Mouse (Mus musculus): Measurements from ENCODE around the gene Fntb.
"Not testable (repeated sequence)": the region's sequence is repeated elsewhere in the genome, so short reads cannot be mapped to it uniquely, and the experiment has no call there.

Gene Fntb

DNA sequence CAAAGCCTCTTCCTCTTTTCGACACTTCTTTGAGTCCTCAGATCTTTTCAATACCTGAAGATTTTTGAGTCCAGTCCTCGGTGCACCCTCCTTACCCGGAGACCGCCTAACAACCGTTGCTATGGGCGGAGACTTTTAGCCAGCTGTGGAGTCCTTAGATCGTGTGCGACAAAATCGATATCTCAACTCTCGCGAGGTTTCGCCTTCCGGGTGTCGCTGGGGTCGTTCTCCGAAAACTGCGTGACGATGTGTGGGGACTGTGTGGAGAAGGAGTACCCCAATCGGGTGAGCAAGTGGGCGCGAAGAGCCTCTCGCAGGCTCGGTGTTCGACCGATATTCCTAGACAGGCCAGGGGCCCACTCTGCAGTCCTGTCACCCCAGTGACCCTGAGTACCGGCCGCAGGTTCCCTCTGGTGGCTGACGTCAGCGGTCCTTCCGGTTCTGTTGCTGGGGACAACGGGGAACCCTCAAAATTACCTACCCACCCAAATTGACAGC is at the start of gene Fntb, which contains the start of gene Churc1:
Gene Fntb, plus strand, starts transcription at position 236 of the 498 bp plus-strand sequence.
Gene Churc1, plus strand, starts transcription at position 185 of the 498 bp plus-strand sequence.
- peak; percentile 93 for DNase-seq (ENCODE audit: extremely low spot score)

DNA sequence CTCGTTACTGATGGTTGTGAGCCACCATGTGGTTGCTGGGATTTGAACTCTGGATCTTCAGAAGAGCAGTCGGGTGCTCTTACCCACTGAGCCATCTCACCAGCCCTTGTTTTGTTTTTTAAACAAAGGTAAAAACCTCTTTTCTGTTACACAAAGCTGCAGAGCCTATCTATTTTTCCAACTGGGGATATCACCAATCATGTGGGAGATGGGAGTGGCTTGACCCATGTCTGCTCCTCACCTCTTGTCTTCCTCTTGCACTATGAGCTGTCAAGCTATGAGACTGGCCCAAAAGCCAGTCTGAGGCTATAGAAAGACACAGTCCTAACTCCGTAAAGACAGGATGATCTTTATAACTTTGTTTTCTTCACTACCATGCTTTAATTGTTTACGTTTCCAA is 47.0 kb upstream of the Fntb start:
- DNase-seq (ENCODE audit: extremely low spot score), result no peak

DNA sequence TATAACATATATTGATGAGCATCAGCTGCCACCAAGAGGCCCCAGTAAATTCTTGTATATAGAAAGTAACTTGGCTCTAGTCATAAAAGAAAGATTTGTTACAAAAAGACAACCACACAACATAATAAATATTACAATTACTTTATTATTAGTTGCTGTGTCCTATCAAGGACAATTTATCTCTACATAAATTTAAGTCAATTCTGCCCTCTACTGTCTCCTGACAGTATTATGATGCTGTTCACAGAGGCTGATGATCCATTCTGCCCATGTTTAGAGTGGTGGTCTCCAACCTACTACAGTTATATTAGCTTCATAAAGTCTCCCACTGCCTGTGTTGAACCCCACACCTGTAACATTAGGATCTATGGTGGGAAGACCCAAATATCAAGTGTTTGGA is 44.8 kb upstream of the Fntb start:
- no peak for DNase-seq (ENCODE audit: extremely low spot score)

DNA sequence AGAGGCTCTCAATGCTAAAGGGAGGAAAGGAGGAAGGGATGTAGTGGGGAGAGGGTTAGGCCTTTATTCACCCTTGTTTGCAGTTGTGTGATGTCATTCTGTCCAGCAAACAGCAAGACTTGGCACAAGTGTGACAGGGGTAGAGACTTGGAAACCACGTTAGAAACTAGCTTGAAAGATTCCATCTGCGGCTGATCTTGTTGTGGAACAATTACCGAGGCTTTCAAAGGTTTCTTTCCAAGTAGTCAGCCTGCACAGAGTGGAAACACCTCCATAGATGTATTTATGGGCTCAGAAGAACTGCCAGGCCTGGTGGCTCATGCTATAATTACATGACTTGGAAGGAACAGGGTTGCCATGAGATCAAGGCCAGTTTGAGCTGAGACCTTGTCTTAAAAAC is 43.4 kb upstream of the Fntb start:
- DNase-seq (ENCODE audit: extremely low spot score), result no peak

DNA sequence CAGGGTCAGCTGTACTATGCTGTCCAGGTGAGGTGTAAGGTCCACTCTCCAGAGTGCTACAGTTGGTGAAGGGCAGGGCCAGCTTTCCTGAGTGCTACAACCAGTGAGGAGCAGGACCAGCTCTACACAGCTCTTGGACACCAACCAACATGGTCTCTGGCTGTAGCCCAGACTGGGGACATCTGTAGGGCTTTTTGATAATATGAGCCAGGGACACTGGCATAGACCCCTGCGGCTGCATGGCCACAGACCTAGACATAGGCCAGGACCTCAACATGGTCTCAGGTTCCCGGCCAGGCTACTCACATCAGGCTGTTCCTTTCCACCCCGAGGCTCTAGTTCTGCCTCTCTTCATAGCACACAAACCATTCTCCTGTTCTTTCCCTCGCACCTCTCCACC is 37.4 kb upstream of the Fntb start:
- DNase-seq (ENCODE audit: extremely low spot score), result no peak

DNA sequence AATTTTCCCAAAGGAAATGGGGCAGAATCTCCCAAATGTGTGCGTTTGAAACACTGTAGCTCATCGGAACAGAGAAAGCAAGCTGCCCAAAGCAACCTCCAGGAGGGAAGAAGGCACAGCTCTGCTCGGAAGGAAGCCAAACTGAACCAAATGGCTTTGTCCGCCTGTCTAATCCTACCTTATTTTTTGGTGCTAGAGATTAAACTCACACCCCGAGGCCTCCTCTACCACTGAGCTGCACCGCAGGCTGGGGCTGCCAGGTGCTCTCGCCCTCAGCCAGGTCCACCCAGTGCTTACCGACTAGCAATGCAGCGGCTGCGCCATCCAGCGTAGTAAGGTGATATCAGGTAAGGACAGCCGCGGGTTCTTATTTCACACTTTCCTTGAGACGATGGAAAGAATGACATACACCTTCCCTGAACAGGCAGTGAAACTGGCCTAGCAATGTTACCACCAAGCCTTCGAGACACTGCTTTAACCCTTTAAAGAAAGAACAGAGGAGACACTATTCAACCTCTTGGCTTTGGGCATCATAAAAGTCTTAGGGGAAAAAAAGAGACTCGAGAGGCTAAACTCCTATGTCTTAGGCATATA is 14.4 kb upstream of the Fntb start:
- DNase-seq (ENCODE audit: extremely low spot score), result no peak

DNA sequence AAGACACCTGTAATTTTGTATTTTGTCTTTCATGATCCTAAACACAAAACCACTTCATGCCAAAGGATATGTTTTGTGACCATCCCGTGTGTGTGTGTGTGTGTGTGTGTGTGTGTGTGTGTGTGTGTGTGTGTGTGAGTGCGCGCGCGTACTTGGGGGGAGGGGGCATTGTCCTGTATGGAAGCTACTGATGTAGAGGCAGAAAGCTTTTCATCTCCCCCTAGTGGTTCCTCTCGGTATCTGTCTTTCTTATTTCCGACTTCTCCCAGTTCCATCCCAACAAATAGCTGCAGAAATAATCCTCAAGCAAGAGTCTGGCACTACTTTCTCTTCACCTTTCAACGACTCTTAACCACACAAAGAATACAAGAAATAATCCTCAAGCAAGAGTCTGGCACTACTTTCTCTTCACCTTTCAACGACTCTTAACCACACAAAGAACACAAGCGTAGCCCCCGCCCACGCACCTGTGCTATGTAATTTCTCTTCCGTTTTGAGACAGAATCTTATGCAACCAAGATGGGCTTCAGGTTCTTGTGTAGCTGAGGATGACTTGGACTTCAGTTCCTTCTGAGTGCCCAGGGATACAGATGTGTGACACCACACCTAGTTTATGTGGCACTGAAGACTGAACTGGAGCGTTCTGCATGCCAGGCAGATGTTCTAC is 12.6 kb upstream of the Fntb start:
- DNase-seq (ENCODE audit: extremely low spot score), result peak; percentile 52

DNA sequence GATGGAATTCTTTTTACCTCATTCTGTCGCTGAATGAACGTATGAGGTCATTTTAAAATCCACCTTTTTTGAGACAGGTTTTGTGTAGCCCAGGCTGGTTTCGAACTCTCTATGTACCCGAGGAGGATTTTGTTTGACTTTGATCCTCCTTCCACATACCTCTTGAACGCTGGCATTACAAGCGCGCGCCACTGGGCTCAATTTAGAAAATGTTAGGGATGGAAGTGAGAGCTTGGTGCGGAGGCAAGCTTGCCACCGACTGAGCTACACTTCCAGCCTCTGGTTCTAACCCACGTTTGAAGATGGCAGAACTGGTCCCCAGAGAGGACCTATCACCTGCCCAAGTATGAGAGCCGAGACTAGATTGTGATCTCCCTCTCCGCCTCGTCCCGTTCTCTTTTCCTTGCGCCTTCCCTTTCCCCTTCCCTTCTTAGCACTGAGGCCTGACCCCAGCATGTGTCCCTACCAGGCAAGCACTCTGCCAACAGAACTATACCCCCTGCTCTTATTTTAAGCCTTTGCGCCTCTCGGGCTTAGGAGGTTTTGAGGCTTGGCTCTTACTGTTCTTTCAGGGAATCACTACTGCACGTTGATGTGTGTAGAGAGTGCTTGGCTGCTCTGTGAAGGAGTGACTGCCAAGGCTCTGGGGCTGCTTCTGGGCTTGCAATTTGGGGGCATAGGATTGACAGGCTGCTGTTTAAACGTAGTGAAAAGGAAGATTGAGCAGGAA is 677 bp downstream of the Fntb start:
- no peak for DNase-seq (ENCODE audit: extremely low spot score)

DNA sequence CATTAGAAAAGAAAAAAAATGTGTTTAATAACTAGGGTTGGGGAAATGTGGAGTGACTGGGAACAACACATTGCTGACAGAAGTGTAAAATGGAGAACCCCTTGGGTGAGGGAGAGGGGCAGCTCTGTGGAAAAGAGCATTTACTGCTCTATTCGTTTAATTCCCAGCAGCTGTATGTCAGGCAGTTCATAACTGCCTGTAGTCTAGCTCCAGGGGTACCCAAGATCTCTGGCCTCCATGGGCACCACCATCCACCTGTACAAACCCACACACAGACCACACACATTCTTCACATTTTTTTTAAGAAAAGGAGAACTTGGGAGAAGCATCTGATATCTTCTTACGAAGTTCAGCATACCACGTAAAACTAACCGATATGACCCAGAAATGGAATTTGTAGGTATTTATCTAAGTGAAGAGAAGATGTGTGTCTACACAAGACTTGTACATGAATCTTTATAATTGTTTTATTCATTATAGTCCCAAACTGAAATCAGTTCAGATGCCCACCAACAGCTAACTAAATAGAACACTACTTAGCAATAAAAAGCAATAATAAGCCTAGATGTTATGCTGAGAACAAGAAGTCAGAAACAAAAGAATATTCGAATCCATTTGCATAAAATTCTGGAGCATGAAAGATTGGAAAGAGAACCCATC is 5.6 kb downstream of the Fntb start:
- no peak for DNase-seq (ENCODE audit: extremely low spot score)

DNA sequence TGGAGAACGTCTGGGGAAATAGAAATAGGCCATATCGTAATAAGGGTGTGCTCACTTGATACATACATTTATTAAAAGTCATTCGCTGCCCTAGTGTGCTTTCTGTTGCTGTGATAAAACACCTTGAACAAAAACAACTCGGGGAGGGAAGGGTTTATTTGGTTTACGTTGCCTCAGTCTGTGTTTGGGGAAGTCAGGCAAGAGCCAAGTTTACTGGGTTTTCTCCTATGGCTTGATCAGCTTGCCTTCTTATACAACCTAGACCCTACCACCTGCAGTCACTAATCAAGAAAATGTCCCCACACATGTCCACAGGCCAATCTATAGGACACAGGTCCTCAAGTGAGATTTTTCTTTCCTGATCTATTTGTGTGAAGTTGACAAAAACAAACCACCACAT is 6.2 kb downstream of the Fntb start:
- no peak for DNase-seq (ENCODE audit: extremely low spot score)

DNA sequence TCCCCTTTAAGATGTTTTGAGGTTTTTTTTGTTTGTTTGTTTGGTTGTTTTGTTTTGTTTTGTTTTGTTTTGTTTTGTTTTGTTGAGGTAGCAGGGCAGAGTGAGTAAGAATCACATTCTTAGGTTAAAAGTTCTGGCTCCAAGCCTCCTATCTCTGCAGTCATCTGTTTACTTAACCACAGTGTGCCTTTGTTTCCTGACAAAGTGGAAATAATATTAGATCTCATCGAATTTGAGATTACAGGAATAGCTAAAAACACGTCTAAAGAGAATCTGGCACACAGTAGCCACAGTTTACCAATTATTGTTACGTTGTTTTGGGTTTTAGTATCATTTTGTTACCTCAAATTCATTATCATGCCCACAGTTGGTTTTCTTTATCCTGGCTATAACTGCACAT is 9.3 kb downstream of the Fntb start:
- no peak for DNase-seq (ENCODE audit: extremely low spot score)

DNA sequence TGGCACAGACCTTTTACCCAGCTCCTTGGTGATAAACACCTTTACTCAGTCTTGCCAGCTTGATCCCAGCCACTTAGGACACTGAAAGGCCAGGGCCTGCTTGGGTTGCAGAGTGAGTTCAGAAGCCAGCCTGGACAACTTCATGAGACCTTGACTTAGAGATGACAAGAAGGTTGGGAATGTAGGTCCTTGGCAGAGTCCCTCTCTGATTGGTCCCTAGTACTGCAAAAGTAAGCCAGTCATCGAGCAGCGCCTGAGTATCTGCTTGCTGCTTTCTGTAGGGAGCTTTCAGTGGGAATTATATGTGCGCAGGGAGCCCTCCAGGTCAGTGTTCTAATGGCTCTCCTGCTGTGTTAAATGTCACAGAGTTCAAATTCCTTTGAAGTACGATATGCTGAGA is 9.7 kb downstream of the Fntb start:
- DNase-seq (ENCODE audit: extremely low spot score), result no peak

DNA sequence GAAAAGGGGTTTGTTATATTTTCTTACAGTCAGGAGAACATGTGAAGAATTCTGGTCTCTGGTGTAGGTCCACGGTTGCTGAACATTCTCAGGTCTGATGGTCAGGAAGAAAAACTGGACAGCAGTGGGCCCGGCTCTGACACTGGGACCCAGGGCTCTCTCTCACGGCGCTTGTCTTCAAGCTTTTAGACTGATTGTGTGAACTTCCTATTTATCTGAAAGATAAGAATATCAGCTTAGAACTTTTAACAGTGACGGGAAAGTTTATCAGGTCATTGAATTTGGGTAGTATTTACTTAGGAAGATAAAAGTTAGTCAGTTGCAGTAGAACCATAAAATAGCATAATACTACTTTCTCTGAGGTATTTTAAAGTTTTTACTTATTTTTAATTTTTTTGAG is 11.5 kb downstream of the Fntb start:
- no peak for DNase-seq (ENCODE audit: extremely low spot score)

DNA sequence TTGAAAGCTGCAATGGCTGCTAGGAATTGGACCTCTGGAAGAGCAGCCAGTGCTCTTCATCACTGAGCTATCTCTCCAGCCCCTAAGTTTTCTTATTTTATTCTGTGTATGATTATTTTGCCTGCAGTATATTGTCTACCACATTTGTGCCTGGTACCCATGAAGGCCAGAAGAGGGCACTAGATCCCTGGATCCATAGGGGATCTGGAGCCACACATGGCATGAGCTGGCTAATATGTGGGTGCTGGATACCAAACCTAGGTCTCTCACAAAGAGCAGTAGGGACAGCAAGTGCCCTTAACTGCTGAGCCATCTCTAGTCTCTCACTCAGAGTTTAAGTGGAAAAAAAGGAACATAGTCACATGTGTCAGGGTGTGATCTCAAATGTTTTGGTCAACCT is 12.5 kb downstream of the Fntb start:
- DNase-seq (ENCODE audit: extremely low spot score), result no peak

DNA sequence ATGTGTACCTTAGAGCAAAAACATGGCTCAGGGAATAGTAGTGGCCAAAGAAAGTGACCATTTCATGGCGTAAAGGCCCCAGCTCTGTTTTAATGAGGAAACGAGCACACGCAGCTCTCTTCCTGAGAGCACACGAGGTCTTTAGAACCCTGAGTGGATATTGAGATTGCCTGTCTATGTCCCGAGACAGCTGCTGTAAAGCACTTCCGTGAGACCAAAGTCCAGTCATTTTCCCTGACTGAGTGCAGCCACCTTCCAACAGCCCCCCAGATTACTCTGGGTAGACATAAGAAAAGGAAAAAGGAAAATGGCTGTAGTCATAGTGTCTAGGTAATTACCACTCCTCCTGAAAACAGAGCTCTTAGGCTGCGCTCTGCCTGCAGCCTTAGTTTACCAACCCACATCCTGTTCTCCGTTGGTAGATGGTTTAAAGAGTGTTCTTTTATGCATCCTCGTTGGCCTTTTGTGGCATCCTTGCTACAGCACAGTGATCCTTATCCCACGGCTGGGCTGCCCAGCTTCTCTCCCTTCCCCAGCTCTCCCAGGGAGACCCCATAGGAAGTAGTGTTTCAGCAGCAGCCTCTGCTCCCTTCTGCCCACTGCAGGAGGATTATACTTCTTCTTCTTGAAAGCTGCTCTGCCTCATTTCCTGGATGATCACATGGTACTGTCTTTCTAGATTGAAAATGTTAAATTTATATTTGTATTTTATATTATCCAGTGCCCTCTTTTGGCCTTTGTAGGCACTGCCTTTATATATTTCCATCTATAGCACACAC is 13.1 kb downstream of the Fntb start:
- DNase-seq (ENCODE audit: extremely low spot score), result no peak

DNA sequence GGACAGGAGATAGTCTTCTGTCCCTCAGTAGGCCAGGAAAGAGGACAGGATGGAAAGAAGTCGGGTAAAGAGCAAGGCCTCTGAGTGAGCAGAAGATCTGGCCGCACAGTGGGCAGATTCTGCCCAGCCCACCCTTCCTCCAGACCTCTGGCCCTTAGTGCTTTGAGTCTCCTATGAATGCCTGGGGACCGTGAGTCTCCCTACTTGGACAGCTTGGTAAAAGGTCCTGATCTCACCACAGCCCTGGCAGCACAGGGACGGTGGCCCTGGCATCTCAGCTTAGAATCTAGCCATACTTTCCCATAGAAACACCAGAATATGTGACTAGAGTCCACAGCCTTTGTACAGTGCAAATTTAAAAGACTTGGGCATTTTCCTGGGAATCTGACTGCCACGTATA is 14.6 kb downstream of the Fntb start:
- no peak for DNase-seq (ENCODE audit: extremely low spot score)

DNA sequence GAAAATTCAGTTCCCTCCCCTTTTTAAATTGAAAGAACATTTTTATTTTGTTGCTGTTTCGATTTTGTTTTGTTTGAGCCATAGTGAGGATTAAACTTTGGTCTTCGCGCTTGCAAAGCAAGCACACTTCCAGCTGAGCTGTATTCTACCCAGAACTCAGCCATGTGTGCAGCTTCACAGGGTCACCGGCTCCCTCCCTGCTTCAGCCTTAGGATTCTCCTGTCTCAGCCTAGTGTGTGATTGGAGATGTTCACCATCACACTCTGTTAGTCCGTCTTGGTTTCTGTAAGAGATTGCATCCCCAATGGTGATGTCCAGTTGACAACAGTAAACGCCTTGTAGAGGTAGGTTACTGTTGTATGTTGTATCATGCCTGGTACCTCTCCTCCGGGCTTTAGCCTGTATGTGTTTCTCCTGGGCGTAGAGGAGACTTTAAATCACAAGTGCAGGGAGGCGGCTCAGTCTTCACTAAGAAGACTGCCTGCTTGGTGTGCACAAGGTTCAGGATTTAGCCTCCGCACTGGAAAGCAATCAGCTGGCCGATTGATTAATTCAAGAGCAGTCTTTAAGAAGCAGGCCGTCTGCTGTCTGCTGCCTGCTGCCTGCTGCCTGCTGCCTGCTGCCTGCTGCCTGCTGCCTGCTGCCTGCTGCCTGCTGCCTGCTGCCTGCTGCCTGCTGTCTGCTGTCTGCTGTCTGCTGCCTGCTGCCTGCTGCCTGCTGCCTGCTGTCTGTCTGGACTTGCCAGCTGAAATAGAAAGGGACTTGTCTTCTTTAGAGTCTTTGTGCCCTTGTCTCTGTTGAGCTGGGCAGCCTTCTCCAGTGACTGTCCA is 15.5 kb downstream of the Fntb start:
- DNase-seq (ENCODE audit: extremely low spot score), result no peak

DNA sequence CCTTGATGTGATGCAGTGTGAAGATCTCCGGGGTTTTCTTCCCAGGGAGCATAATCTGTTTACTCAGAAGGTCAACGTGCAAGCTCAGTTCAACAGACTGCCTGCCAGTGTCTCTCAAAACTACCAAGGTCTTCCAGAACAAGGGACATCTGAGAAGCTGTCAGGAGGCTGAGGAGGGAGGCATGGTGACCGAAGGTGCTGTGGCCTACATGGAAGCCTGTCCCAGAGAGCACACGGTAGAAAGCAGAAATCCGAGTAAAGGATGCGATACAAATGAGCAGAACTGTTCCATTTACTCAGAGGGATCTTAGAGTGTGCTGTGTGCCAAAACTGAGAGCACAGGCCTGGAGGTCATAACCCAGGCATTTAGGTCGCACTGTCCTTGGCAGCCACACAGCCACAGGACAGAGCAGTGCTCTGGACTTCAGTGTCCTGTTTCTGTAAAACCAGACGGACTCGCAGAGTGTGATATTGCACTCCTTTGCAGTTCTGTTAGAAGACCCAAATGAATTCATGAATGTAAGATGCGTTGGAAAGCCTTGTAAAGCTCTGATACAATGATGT is 18.7 kb downstream of the Fntb start:
- no peak for DNase-seq (ENCODE audit: extremely low spot score)

DNA sequence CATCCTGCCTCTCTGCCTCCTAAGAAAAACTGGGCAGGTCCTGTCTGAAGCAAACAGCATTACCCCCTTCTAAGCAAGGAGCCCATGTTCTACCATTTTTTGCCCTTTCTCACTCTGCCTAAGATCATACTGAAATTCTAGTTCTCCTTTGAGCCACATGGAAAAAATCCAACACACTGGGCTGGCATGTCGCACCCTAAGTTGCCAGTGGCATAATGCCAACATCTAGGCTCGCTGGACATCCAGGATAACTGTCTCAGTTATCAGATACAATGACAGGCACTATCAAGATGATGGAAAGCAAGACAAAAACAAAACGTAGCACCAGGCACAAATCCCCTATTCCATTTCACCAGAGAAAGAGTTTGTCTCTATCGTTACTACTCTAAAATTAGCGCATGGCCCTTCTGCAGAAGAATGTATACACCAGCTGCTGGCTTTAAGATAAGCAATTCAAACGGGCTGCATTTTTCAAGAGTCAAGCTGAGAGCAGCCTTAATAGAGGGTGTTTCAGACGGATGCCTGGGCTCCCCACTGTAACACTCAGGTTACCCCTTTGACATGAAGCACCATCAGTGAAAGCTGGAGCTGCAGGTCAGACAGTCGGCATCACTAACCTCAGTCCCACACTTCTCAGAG is 25.2 kb downstream of the Fntb start:
- DNase-seq (ENCODE audit: extremely low spot score), result no peak

DNA sequence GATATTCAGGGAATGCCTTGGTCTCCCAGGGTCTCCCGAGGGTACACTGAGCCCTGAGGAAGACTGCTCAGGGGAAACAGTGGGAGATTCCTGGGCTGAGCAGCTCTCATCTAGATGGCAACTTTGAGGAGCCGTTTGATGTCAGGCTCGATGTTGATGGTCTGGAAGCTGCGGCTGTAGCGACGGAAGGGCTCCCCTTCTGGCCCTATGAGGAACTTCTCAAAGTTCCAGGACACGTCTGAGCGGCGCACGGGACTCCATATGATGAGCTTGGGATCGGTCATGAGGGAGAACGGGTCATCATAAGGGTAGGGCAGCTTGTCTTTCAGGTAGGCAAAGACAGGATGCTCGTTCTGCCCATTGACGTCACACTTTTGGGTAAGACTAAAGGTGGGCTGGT is 27.2 kb downstream of the Fntb start:
- DNase-seq (ENCODE audit: extremely low spot score), result not testable (repeated sequence)
